Mouse (Mus musculus) heart, embryonic 11.5 days (tissue): ENCODE data around the gene Gm45837. TPM values are rescaled to one million over a fixed set of nuclear protein-coding genes. Genes with fewer than 3 reads are reported as not detected.
A peak's percentile ranks its signal among the peaks of the same experiment; 100 is the strongest.

Experiments used
- ATAC-seq: fragments of 200-750 bp; cut with Nextera tagmentation; replicated peaks from 2 replicates; pipeline ENCODE4 v1.8.0; 2017; ENCODE audit warnings: moderate library complexity; ENCODE audit not compliant: insufficient number of reproducible peaks, low FRiP score, low TSS enrichment
- H3K27ac ChIP-seq: fragments of 300-500 bp; sonication (generic); 2 replicates; pipeline ENCODE4 v1.5.1; 2014; ENCODE audit warnings: mild to moderate bottlenecking, low read depth, low read length
- H3K27me3 ChIP-seq: fragments of 300-500 bp; sonication (generic); 2 replicates; pipeline ENCODE4 v1.6.1; 2014; ENCODE audit warnings: mild to moderate bottlenecking, low read length, mixed read lengths; ENCODE audit not compliant: control insufficient read depth, insufficient read depth
- H3K36me3 ChIP-seq: fragments of 300-500 bp; sonication (generic); 2 replicates; pipeline ENCODE4 v1.6.1; 2014; ENCODE audit warnings: mild to moderate bottlenecking, low read length, moderate library complexity, mixed read lengths; ENCODE audit not compliant: control insufficient read depth, insufficient read depth
- H3K4me1 ChIP-seq: fragments of 300-500 bp; sonication (generic); 2 replicates; pipeline ENCODE4 v1.6.1; 2014; ENCODE audit warnings: low read length; ENCODE audit not compliant: control insufficient read depth, insufficient read depth
- H3K4me2 ChIP-seq: fragments of 300-500 bp; sonication (generic); 2 replicates; pipeline ENCODE4 v1.6.1; 2014; ENCODE audit warnings: mild to moderate bottlenecking, moderate library complexity
- H3K4me3 ChIP-seq: fragments of 300-500 bp; sonication (generic); 2 replicates; pipeline ENCODE4 v1.5.1; 2014; ENCODE audit warnings: low read depth, low read length
- H3K9ac ChIP-seq: fragments of 300-500 bp; sonication (generic); 2 replicates; pipeline ENCODE4 v1.6.1; 2014; ENCODE audit warnings: mild to moderate bottlenecking, low read depth, low read length, moderate library complexity
- H3K9me3 ChIP-seq: fragments of 300-500 bp; sonication (generic); replicated peaks from 2 replicates; pipeline ENCODE4 v1.6.1; 2016; ENCODE audit warnings: low read length; ENCODE audit not compliant: control insufficient read depth
- WGBS: fragments of 180-500 bp; shearing (Covaris S2); extraction: QIAGEN DNeasy Blood & Tissue Kit; methylation state at CpG from one replicate; pipeline ENCODE4 v1.1.7; 2014; ENCODE audit not compliant: insufficient replicate concordance; 5-methylcytosine and 5-hydroxymethylcytosine counted together
- polyA plus RNA-seq: library from polyadenylated mRNA; unstranded; fragments of >200 nt; fragmentation: Nextera tagmentation; extraction: Ambion mirVana; gene quantifications from 2 replicates; pipeline ENCODE4 v1.2.1, GENCODE M21; 2014

Gene Gm45837
- polyA plus RNA-seq, 1 experiment from 2014 or later, result not detected

GRCm38 (mm10) chr7:101478099-101478498 lies 67.4 kb downstream of the Gm45837 start:
- WGBS, result 65% methylated on average over 5 of the region's 5 CpGs
- Histone ChIP-seq H3K4me2 (no peak overlapping the region), H3K36me3 (no peaks in the 10 kb centered on the region), H3K27me3 (no peaks in the 10 kb centered on the region), H3K9me3 (no peaks in the 10 kb centered on the region), H3K27ac (no peak overlapping the region), H3K4me1 (peaks cover 6% of the 10 kb centered on the region), H3K9ac (no peak overlapping the region), H3K4me3 (no peak overlapping the region)
- ATAC-seq, result no peak

DNA sequence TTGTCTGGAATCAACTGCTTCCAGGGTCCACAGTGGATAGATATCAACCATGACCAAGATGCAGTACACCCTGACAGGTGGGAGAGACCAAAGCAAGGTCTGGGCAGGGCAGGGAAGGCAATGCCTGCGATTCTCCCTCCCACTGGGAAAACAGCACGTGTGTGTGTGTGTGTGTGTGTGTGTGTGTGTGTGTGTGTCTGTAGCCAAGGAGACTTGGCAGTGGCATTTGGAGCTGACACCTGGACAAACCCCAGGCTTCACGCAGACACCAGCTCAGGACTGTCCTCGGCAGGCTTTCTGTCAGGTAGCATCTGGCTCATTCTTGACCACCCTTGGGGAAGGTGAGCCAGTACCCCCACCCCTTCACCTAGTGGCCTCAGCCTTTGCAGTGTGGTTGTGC lies 69.2 kb downstream of the Gm45837 start:
- 0 out of 2 replicates have a peak, but pooled peaks cover 3% of the 10 kb centered on the region for H3K4me1 ChIP-seq
- no peak overlapping the region for H3K27ac ChIP-seq
- no peaks in the 10 kb centered on the region for H3K9me3 ChIP-seq
- no peaks in the 10 kb centered on the region for H3K27me3 ChIP-seq
- no peak for ATAC-seq
- H3K4me2 ChIP-seq, result no peak overlapping the region
- H3K36me3 ChIP-seq, result no peaks in the 10 kb centered on the region
- WGBS, result 66% methylated on average over 4 of the region's 4 CpGs
- H3K9ac ChIP-seq, result no peak overlapping the region
- H3K4me3 ChIP-seq, result no peak overlapping the region

DNA sequence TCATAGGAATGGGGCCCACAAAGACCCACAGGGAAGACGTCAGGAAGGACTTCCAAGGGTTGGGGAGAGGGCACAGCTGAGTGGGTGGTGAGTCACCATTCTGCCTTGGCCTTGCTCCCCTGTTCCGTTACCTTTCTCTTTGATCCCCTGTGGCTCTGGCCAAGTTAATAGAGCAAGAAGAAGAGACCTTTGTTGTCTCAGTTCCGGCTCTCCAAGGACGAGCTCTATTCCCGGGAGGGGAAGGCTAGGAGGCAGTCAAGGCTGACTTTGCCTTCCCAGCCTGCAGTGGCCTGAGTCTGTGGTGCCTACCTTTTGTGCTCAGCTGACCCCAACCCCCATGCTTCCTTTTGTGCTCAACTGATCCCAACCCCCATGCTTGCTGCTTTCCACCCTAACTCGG lies 70.0 kb downstream of the Gm45837 start:
- ATAC-seq, result no peak
- no peak overlapping the region for H3K4me3 ChIP-seq
- WGBS, result 67% methylated on average over 6 of the region's 6 CpGs
- H3K4me2 ChIP-seq, result no peak overlapping the region
- no peaks in the 10 kb centered on the region for H3K9me3 ChIP-seq
- H3K4me1 ChIP-seq, result 0 out of 2 replicates have a peak, but pooled peaks cover 3% of the 10 kb centered on the region
- no peak overlapping the region for H3K9ac ChIP-seq
- no peaks in the 10 kb centered on the region for H3K36me3 ChIP-seq
- H3K27ac ChIP-seq, result no peak overlapping the region
- no peaks in the 10 kb centered on the region for H3K27me3 ChIP-seq

- Histone ChIP-seq H3K9ac (no peak overlapping the region), H3K9me3 (no peaks in the 10 kb centered on the region), H3K4me3 (no peak overlapping the region), H3K27me3 (no peaks in the 10 kb centered on the region), H3K4me2 (no peak overlapping the region), H3K27ac (no peak overlapping the region), H3K36me3 (no peaks in the 10 kb centered on the region), H3K4me1 (0 out of 2 replicates have a peak, but pooled peaks cover 3% of the 10 kb centered on the region)
- WGBS, result 58% methylated on average over 8 of the region's 8 CpGs
- ATAC-seq, result no peak
Observed at GRCm38 (mm10) chr7:101481872-101482498, 71.3 kb downstream of the Gm45837 start.

DNA sequence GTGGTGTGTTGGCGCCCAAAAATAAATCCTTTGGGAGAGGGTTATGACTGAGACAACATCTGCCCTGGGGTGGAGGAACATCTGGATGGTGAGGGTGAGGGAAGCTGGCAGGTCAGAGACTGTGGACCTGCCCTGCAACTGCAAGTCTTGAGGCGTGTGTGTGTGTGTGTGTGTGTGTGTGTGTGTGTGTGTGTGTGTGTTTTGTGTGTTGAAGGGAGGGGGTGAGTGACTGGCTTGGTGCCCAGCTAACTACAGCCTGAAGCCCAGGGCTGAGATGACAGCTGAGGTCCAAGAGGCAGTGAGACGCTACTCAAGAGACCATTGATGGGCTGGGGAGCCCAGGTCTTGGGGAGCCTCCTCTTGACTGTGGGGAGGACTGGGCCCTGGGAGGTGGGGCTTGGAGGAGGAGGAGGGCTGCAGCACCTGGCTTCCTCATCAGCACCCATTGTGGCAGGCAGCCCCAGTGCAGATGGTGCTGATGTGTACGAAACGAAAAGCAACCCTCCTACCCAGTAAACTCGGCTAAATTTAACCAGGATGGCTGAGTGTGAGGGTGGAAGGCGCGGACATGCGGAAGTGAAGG lies 71.9 kb downstream of the Gm45837 start:
- WGBS, result 52% methylated on average over 9 of the region's 9 CpGs
- no peaks in the 10 kb centered on the region for H3K27me3 ChIP-seq
- no peak overlapping the region for H3K9ac ChIP-seq
- 0 out of 2 replicates have a peak overlapping the region, but pooled peaks have one; percentile 5 for H3K4me2 ChIP-seq
- H3K9me3 ChIP-seq, result no peaks in the 10 kb centered on the region
- 0 out of 2 replicates have a peak, but pooled peaks cover 3% of the 10 kb centered on the region for H3K4me1 ChIP-seq
- H3K36me3 ChIP-seq, result no peaks in the 10 kb centered on the region
- H3K27ac ChIP-seq, result no peak overlapping the region
- no peak overlapping the region for H3K4me3 ChIP-seq
- no peak for ATAC-seq

- Histone ChIP-seq H3K4me3 (no peak overlapping the region), H3K4me2 (no peak overlapping the region), H3K4me1 (0 out of 2 replicates have a peak, but pooled peaks cover 3% of the 10 kb centered on the region), H3K9ac (no peak overlapping the region), H3K27ac (no peak overlapping the region), H3K27me3 (no peaks in the 10 kb centered on the region), H3K36me3 (no peaks in the 10 kb centered on the region), H3K9me3 (no peaks in the 10 kb centered on the region)
- WGBS, result 60% methylated on average over 9 of the region's 9 CpGs
- no peak for ATAC-seq
Observed at GRCm38 (mm10) chr7:101483498-101484115, 72.9 kb downstream of the Gm45837 start.

- no peak overlapping the region for H3K27ac ChIP-seq
- 59% methylated on average over 5 of the region's 5 CpGs for WGBS
- no peaks in the 10 kb centered on the region for H3K9me3 ChIP-seq
- H3K27me3 ChIP-seq, result no peaks in the 10 kb centered on the region
- H3K9ac ChIP-seq, result no peak overlapping the region
- no peak overlapping the region for H3K4me3 ChIP-seq
- H3K4me1 ChIP-seq, result 0 out of 2 replicates have a peak, but pooled peaks cover 3% of the 10 kb centered on the region
- H3K4me2 ChIP-seq, result no peak overlapping the region
- ATAC-seq, result no peak
- H3K36me3 ChIP-seq, result no peaks in the 10 kb centered on the region
Observed at GRCm38 (mm10) chr7:101487102-101487501, 76.4 kb downstream of the Gm45837 start.

- Histone ChIP-seq H3K9ac (no peak overlapping the region), H3K4me1 (no peaks in the 10 kb centered on the region)
- no peak for ATAC-seq
Observed at GRCm38 (mm10) chr7:101490952-101491351, 80.3 kb downstream of the Gm45837 start.

More at GRCm38 (mm10) chr7:101490952-101491351, 80.3 kb downstream of the Gm45837 start:
- Histone ChIP-seq H3K27me3 (no peaks in the 10 kb centered on the region), H3K36me3 (no peaks in the 10 kb centered on the region), H3K27ac (no peak overlapping the region), H3K9me3 (no peaks in the 10 kb centered on the region), H3K4me2 (no peak overlapping the region), H3K4me3 (no peak overlapping the region)
- 54% methylated on average over 4 of the region's 4 CpGs for WGBS
